Mouse (Mus musculus): ENCODE measurements around the gene Zfp781.
"Not testable (repeated sequence)": the region's sequence is repeated elsewhere in the genome, so short reads cannot be mapped to it uniquely, and the experiment has no call there.

Zfp781 gene

DNA sequence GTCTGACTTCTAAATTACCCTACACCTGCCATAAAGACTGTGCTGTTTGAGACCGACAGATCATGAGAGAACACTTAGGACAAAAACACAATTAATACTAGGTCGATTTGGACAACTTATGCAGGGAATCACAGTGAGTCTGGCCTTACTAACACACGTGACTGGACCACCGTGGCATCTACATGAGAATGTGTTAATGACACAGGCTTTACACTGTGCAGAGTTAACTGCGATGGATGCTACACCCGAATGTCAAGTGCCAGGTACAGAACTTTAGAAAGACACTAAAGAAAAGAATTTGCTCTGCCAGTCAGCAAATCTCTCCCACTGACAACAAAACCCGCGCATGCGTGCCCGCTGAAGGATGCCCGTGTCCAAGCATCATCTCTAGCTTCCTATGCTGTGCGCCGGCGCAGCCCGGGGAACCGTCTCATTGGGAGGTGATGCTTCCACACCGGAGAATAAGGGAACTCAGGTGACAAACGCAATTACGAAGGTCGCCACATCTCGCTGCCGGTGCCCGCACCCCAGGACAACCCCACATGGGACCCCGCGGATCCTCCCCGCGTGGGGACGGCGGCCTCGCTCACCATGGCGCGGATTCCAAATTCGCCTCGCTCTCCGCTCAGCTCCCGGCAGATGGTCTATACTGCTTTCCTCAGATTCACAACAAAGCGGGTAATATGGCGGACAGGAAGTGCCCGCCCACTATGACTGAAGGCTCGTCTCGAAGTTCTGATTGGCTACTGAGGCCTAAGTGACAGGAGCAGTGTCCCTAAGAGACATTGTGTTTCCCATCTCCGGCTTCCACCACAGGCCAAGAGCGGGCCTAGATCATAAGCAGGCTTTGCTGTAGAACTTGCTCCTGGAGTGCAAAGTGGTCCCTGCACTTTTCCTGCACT, at the start of gene Zfp781:
Zfp781 (minus strand) TSS at position 639 of the 902 bp plus-strand sequence.
- not testable (repeated sequence) for DNase-seq (ENCODE audit: low spot score)

DNA sequence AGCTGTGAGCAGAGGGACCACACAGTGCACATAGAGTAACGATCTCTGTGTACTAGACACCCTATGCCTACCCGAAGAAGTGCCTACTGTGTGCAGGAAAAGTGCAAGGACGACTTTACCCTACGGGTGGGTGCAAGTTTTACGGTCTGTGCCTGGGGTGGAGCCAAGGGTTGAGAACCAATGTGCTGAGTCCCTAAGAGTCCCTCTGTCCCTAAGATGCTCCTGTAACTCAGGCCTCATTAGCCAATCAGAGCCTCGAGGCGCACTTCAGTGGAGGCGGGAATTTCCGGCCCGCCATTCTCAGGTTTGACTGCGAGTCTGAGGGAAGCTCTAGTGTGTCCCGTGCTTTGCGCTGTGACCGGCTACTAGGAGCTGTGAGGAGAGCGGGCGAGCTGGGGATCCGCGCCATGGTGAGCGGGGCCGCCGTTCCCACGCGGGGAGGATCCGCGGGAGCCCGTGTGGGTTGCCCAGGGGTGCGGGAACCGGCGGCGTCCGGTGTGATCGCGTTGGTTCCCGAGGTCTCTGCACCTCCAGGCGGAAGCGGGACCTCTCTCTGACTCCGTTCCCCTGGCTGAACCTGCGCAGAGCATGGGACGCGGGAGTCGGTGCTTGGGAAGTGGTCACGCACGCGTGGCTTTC, 48.2 kb upstream of the Zfp781 start:
- not testable (repeated sequence) for DNase-seq (ENCODE audit: low spot score)

DNA sequence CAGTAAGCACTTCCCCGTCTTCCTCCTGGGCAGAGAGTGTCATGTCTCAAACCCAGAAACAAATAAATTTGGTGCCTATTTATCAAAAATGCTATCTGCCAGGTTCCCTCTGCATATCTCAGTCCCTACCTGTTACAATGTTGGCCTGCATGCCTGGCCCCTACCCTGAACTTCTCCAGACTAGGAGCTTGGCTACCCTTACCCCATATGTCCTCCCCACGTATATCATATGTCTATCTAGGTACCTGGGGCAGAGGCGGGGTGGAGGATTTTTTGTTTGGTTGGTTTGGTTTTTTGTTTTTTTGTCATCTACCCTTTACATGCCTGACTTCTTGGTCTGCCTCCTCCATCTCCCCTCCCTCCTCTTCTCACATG, 451 bp upstream of the Zfp781 start:
- DNase-seq (ENCODE audit: low spot score): not testable (repeated sequence)

DNA sequence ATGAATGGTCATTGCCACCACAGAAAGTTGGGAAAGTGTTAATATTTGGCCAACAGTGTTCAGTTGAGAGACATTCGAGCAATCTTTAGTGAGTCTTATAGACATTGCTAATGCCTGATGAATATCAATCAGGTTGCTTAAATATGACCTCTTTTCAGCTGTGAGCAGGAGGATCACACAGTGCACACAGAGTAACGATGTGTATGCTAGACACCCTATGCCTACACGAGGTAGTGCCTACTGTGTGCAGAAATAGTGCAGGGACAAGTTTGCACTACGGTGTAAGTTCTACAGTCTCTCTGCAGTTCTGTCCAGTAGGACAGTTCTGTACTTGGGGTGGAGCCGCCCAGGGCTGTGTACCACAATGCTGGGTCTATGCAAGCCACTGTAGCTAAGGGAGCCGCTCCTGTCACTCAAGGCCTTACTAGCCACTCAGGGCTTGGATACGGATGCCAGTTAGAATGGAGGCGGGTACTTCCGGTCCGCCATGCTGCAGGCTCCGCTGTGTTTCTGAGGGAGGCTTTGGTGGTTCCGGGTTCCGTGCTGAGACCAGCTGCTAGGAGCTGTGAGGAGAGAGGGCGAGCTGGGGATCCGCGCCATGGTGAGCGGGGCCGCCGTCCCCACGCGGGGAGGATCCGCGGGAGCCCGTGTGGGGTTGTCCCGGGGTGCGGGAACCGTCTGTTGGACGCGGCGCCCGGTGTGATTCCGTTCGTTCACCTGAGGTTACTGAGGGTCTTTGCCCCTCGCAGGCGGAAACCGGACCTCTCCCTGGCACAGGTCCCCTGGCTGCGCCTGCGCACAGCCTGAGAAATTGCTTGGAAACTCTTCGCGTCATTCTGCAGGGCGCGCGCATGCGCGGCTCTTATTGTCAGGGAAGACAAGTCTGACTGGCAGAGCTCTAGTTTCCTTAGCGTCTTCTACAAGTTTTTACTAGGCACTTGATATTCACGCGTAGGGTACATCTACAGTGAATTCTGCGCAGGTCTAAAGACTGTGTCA, 66.6 kb downstream of the Zfp781 start, which contains the start of gene Gm32687:
Gm32687 (plus strand) TSS at position 526 of the 999 bp plus-strand sequence.
- peak; percentile 2 for DNase-seq (ENCODE audit: low spot score)
